Mouse (Mus musculus): ENCODE data around the gene Fbxw7.

- TF ChIP-seq CTCF (IDR thresholded peaks at IDR 0.05; ENCODE audit: low read depth, low read length) (no peak), EP300 (IDR thresholded peaks at IDR 0.05; ENCODE audit: insufficient read depth, low read depth, low read length) (no peak)
Measured at GRCm38 (mm10) chr3:84842793-84843192, 27.7 kb downstream of the Fbxw7 start.
